Mouse (Mus musculus) effector memory CD4-positive, alpha-beta T cell, adult 7 months (primary cell): ENCODE measurements around the gene Mc3r. TPM values are rescaled to one million over a fixed set of nuclear protein-coding genes. Genes with fewer than 3 reads are reported as not detected.

ENCODE experiments used
- polyA plus RNA-seq: library from polyadenylated mRNA; unstranded; fragments of 100-300 nt; shearing (Covaris generic); gene quantifications from one replicate; pipeline ENCODE4 v1.2.1, GENCODE M21; 2017

The Mc3r gene
- 0.15 TPM for polyA plus RNA-seq

DNA sequence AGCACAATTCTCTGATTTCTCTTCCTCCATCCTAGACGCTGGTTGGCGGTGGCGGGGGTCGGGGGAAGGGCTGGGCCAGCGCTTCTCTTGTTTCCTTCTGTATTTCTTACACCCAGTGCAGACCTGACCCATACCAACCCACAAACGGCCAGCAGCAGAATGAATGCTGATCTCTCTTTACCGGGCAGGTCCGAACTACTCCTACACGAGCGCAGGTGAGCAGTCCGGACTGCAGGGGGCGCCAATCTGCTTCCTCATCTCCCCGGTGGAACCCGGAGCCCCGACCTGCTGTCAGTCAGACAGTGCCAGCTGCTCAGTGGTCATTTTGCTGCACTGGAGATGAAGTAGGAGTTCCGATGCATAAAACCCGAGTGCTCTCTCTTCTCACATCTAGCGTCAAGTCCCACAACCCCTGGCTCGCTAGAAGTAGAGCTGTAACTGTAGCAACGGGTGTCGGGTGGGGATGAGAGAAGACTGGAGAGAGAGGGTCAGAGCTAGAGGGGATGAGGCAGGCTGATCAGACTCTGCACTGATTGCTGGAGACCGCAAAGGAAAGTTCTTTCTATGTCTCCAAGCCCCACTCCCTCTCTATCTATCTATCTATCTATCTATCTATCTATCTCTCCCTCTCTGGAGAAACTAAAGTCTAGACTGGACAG lies at the start of gene Mc3r:
Gene Mc3r, plus strand, starts transcription at position 387 of the 659 bp plus-strand sequence.

Other genes with a start within 250 kb of the Mc3r start
- 0.51 TPM for gene Cbln4, start 205.0 kb upstream of the Mc3r start, polyA plus RNA-seq
- gene Fam210b, start 97.1 kb downstream of the Mc3r start, polyA plus RNA-seq, result 12.9 TPM
- 2.7 TPM for gene Aurka, start 122.0 kb downstream of the Mc3r start, polyA plus RNA-seq
- gene Cstf1, start 122.2 kb downstream of the Mc3r start, polyA plus RNA-seq, result 14.7 TPM
- gene Cass4, start 145.3 kb downstream of the Mc3r start, polyA plus RNA-seq, result not detected
- 80.2 TPM for gene Rtf2, start 192.1 kb downstream of the Mc3r start, polyA plus RNA-seq
- 3.9 TPM for gene Gcnt7, start 210.1 kb downstream of the Mc3r start, polyA plus RNA-seq
- not detected for gene Fam209, start 224.0 kb downstream of the Mc3r start, polyA plus RNA-seq